Mouse (Mus musculus) intestine, embryonic 14.5 days (tissue): ENCODE measurements around the gene Tomm20l. TPM values are rescaled to one million over a fixed set of nuclear protein-coding genes. Genes with fewer than 3 reads are reported as not detected.

ENCODE experiments used
- ATAC-seq: fragments of 200-750 bp; cut with Nextera tagmentation; replicated peaks from 2 replicates; pipeline ENCODE4 v1.8.0; 2017; ENCODE audit warnings: low read depth, moderate number of reproducible peaks, moderate TSS enrichment, moderate library complexity; ENCODE audit not compliant: low FRiP score, low TSS enrichment
- DNase-seq: peaks from one replicate; pipeline ENCODE4 v3.0.0-alpha.2; 2018; ENCODE audit warnings: low spot score
- H3K27ac ChIP-seq: fragments of 300-500 bp; sonication (generic); 2 replicates; pipeline ENCODE4 v1.5.1; 2014; ENCODE audit warnings: low read depth, mild to moderate bottlenecking, control low read depth
- H3K27me3 ChIP-seq: fragments of 300-500 bp; sonication (generic); replicated peaks from 2 replicates; pipeline ENCODE4 v1.6.1; 2014; ENCODE audit warnings: low read length, control low read depth; ENCODE audit not compliant: control insufficient read depth, insufficient read depth
- H3K36me3 ChIP-seq: fragments of 300-500 bp; sonication (generic); 2 replicates; pipeline ENCODE4 v1.6.1; 2014; ENCODE audit warnings: low read length, control low read depth; ENCODE audit not compliant: control insufficient read depth, insufficient read depth
- H3K4me1 ChIP-seq: fragments of 300-500 bp; sonication (generic); replicated peaks from 2 replicates; pipeline ENCODE4 v1.6.1; 2014; ENCODE audit warnings: low read length, control low read depth, mixed read lengths; ENCODE audit not compliant: control insufficient read depth, insufficient read depth
- H3K4me2 ChIP-seq: fragments of 300-500 bp; sonication (generic); 2 replicates; pipeline ENCODE4 v1.6.1; 2014; ENCODE audit warnings: low read length
- H3K4me3 ChIP-seq: fragments of 300-500 bp; sonication (generic); 2 replicates; pipeline ENCODE4 v1.5.1; 2014; ENCODE audit warnings: low read depth, low read length, control low read depth, mixed read lengths
- H3K9ac ChIP-seq: fragments of 300-500 bp; sonication (generic); 2 replicates; pipeline ENCODE4 v1.6.1; 2014; ENCODE audit warnings: mild to moderate bottlenecking, low read length
- H3K9me3 ChIP-seq: fragments of 300-500 bp; sonication (generic); 2 replicates; pipeline ENCODE4 v1.6.1; 2016; ENCODE audit warnings: low read length, control low read depth; ENCODE audit not compliant: control insufficient read depth
- WGBS: fragments of 180-500 bp; shearing (Covaris S2); extraction: QIAGEN DNeasy Blood & Tissue Kit; methylation state at CpG from one replicate; pipeline ENCODE4 v1.1.7; 2014; 5-methylcytosine and 5-hydroxymethylcytosine counted together
- polyA plus RNA-seq: library from polyadenylated mRNA; unstranded; fragments of >200 nt; fragmentation: Nextera tagmentation; extraction: Ambion mirVana; gene quantifications from 2 replicates; pipeline ENCODE4 v1.2.1, GENCODE M21; 2014

Gene Tomm20l
- polyA plus RNA-seq, 1 experiment from 2014 or later = not detected

DNA sequence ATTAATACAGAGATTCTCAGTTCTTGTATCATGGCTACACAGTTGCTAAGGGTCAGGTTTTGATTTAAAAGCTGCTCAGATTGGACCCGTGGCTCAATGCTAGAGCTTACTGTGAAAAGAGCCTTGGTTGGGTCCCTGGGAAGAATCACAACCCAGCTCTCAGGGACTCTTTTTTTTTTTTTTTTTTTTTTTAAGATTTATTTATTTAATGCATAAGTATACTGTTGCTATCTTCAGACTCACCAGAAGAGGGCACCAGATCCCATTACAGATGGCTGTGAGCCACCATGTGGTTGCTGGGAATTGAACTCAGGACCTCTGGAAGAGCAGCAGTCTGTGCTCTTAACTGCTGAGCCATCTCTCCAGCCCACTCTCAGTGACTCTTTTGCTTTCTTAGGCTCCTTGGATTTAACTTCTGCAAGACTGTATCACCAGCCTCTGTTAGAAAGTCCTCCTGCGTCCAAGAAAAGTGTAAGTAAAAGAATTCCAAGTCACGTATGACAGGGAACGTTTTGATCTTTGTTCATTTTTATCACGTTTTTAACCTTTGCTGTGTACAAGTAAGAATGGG lies 28.1 kb downstream of the Tomm20l start:
- Histone ChIP-seq H3K9ac (no peak overlapping the region), H3K4me3 (no peak overlapping the region), H3K9me3 (no peaks in the 10 kb centered on the region), H3K27ac (no peak overlapping the region), H3K27me3 (no peaks in the 10 kb centered on the region), H3K36me3 (peaks cover 40% of the 10 kb centered on the region), H3K4me1 (peaks cover 8% of the 10 kb centered on the region), H3K4me2 (no peak overlapping the region)
- DNase-seq = no peak
- no peak for ATAC-seq
- 77% methylated on average over 5 of the region's 5 CpGs for WGBS

DNA sequence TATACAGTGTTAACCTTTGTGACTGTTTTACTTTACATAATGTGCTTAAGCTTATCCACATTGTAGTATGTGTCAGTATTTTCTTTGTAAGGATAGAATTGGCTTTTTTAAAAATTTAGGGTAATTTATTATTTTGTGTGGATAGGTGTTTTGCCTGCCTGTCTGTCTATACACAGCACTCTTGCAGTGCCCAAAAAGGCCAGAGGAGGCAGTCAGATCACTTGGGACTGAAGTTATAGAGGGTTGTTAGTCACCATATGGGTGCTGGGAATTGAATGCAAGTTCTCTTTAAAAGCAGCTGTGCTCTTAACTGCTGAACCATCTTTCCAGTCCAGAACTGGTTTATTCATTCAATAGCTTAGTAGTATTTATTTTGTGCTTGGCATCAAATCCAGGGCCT lies 30.0 kb downstream of the Tomm20l start:
- H3K4me1 ChIP-seq = peaks cover 8% of the 10 kb centered on the region
- no peak overlapping the region for H3K27ac ChIP-seq
- peaks cover 59% of the 10 kb centered on the region for H3K36me3 ChIP-seq
- H3K4me2 ChIP-seq = no peak overlapping the region
- DNase-seq (no peak), ATAC-seq (no peak)
- H3K9ac ChIP-seq = no peak overlapping the region
- no peaks in the 10 kb centered on the region for H3K9me3 ChIP-seq
- no peak overlapping the region for H3K4me3 ChIP-seq
- H3K27me3 ChIP-seq = no peaks in the 10 kb centered on the region

DNA sequence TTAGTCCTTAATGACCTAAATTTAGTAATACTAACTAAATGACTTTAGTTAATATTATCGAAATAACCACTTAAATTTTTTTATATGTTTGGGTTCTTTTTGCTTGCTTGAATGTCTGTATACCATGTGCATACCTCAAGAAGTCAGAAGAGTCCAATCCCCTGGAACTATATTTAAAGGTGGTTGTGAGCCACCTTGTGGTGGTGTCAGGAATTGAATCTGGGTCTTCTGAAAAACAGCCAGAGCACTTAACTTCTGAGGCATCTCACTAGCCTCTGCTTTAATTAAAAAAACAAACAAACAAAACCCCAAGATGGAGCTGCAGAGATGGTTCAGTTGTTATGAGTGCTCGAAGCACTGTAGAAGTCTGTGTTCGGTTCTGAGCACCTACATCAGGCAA lies 36.4 kb downstream of the Tomm20l start:
- Histone ChIP-seq H3K36me3 (peaks cover 86% of the 10 kb centered on the region), H3K4me2 (no peak overlapping the region), H3K9me3 (no peaks in the 10 kb centered on the region), H3K27ac (no peak overlapping the region), H3K4me3 (no peak overlapping the region), H3K4me1 (no peaks in the 10 kb centered on the region), H3K9ac (no peak overlapping the region), H3K27me3 (no peaks in the 10 kb centered on the region)
- WGBS = 88% methylated on average over 3 of the region's 3 CpGs
- peak; percentile 62 for DNase-seq
- no peak; the same call in 1 of the 2 replicates for ATAC-seq

GRCm38 (mm10) chr12:71148801-71149200 lies 37.6 kb downstream of the Tomm20l start:
- H3K36me3 ChIP-seq = peaks cover 86% of the 10 kb centered on the region
- 96% methylated on average over 9 of the region's 9 CpGs for WGBS
- no peaks in the 10 kb centered on the region for H3K4me1 ChIP-seq
- no peak overlapping the region for H3K4me3 ChIP-seq
- H3K9me3 ChIP-seq = no peaks in the 10 kb centered on the region
- DNase-seq (no peak), ATAC-seq (no peak)
- H3K4me2 ChIP-seq = no peak overlapping the region
- no peaks in the 10 kb centered on the region for H3K27me3 ChIP-seq
- no peak overlapping the region for H3K27ac ChIP-seq
- H3K9ac ChIP-seq = no peak overlapping the region

- Histone ChIP-seq H3K4me1 (no peaks in the 10 kb centered on the region), H3K9me3 (no peaks in the 10 kb centered on the region), H3K27ac (no peak overlapping the region), H3K9ac (no peak overlapping the region), H3K36me3 (peaks cover 85% of the 10 kb centered on the region), H3K27me3 (no peaks in the 10 kb centered on the region), H3K4me2 (no peak overlapping the region), H3K4me3 (no peak overlapping the region)
- ATAC-seq = no peak
- 90% methylated on average over 6 of the region's 6 CpGs for WGBS
- DNase-seq = no peak
Measured at GRCm38 (mm10) chr12:71149456-71149855, 38.2 kb downstream of the Tomm20l start.

DNA sequence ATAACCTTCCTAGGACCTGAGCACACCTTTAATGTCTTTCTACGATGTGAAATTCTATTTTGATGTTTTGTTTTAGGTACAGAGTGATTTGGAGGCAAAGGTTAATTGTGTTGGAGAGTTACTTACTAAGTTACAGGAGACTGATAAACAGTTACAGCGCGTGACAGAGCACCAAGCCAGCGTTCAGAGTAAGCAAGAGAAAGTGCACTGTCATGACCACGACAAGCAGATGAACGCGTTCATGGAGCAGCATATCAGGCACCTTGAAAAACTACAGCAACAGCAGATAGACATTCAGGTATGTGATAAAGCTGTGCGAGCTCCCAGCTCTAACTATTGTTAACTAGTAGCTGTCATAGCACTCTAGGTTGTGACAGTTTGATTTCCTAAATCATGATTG lies 38.9 kb downstream of the Tomm20l start:
- Histone ChIP-seq H3K27ac (no peak overlapping the region), H3K4me3 (no peak overlapping the region), H3K27me3 (no peaks in the 10 kb centered on the region), H3K9me3 (no peaks in the 10 kb centered on the region), H3K4me2 (no peak overlapping the region), H3K4me1 (no peaks in the 10 kb centered on the region), H3K9ac (no peak overlapping the region), H3K36me3 (peaks cover 84% of the 10 kb centered on the region)
- DNase-seq (no peak), ATAC-seq (no peak)
- 92% methylated on average over 8 of the region's 8 CpGs for WGBS

GRCm38 (mm10) chr12:71154979-71155378 lies 43.8 kb downstream of the Tomm20l start:
- WGBS = 95% methylated on average over 6 of the region's 6 CpGs
- peaks cover 84% of the 10 kb centered on the region for H3K36me3 ChIP-seq

GRCm38 (mm10) chr12:71157974-71158373 lies 46.7 kb downstream of the Tomm20l start:
- Histone ChIP-seq H3K4me2 (no peak overlapping the region), H3K4me1 (no peaks in the 10 kb centered on the region), H3K9me3 (no peaks in the 10 kb centered on the region), H3K4me3 (no peak overlapping the region), H3K27me3 (no peaks in the 10 kb centered on the region), H3K27ac (no peak overlapping the region), H3K36me3 (peaks cover 87% of the 10 kb centered on the region), H3K9ac (no peak overlapping the region)
- WGBS = 87% methylated on average over 6 of the region's 6 CpGs
- DNase-seq (no peak), ATAC-seq (no peak)

More at GRCm38 (mm10) chr12:71154979-71155378, 43.8 kb downstream of the Tomm20l start:
- no peak overlapping the region for H3K4me2 ChIP-seq
- no peak overlapping the region for H3K4me3 ChIP-seq
- H3K27me3 ChIP-seq = no peaks in the 10 kb centered on the region
- no peak for DNase-seq
- no peaks in the 10 kb centered on the region for H3K9me3 ChIP-seq
- no peak overlapping the region for H3K9ac ChIP-seq
- H3K27ac ChIP-seq = no peak overlapping the region
- ATAC-seq = no peak
- H3K4me1 ChIP-seq = no peaks in the 10 kb centered on the region

- H3K9me3 ChIP-seq = no peaks in the 10 kb centered on the region
- H3K27me3 ChIP-seq = no peaks in the 10 kb centered on the region
- WGBS = 93% methylated on average over 9 of the region's 9 CpGs
- no peak for ATAC-seq
- no peak overlapping the region for H3K4me3 ChIP-seq
- peaks cover 67% of the 10 kb centered on the region for H3K36me3 ChIP-seq
- no peak for DNase-seq
- H3K27ac ChIP-seq = no peak overlapping the region
- no peaks in the 10 kb centered on the region for H3K4me1 ChIP-seq
- no peak overlapping the region for H3K9ac ChIP-seq
- no peak overlapping the region for H3K4me2 ChIP-seq
Measured at GRCm38 (mm10) chr12:71164410-71164809, 53.2 kb downstream of the Tomm20l start.
